Mouse (Mus musculus) megakaryocyte-erythroid progenitor cell, adult 5-6 weeks (primary cell): ENCODE results near the gene Marcks. TPM values are rescaled to one million over a fixed set of nuclear protein-coding genes. Genes with fewer than 3 reads are reported as not detected.
"Not testable (repeated sequence)": the region's sequence is repeated elsewhere in the genome, so short reads cannot be mapped to it uniquely, and the experiment has no call there.

Source experiments
- ATAC-seq: replicated peaks from 2 replicates; pipeline ENCODE4 v1.8.0; 2016; ENCODE audit warnings: mild to moderate bottlenecking, inconsistent platforms; ENCODE audit not compliant: severe bottlenecking, poor library complexity, low FRiP score, low TSS enrichment
- total RNA-seq, 2 experiments: library from RNA; stranded (forward) in 1 of 2; stranded (reverse) in 1 of 2; fragments of 200-1000, 215-1000 nt in 1 of 2; fragments of >200 nt in 1 of 2; fragmentation: Nextera tagmentation in 1 of 2; gene quantifications; 2 replicates each; pipeline ENCODE4 v1.2.3; 2014 to 2017

Marcks gene
- total RNA-seq, 2 experiments from 2014 or later = 2.0 to 2.2 TPM

DNA sequence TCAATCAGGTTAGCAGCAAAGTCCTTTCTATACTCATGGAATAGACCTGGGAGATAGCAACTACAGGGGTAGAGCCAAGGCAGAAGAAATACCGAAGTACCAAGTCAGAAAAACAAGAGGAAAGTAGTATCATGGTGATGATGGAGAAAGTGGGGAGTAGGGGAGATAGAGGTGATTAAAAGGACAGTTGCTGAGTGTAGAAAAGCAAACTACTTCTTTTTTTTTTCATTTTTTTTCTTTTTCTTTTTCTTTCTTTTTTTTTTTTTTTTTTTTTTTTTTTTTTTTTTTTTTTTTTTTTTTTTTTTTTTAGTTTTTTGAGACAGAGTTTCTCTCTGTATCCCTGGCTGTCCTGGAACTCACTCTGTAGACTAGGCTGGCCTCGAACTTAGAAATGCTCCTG, 54.6 kb downstream of the Marcks start:
- ATAC-seq = not testable (repeated sequence)

Other genes with a start within 250 kb of the Marcks start
- gene Hdac2, start 164.4 kb downstream of the Marcks start, total RNA-seq (2014; fragmentation: Nextera tagmentation) = 153 and 172 TPM in 2 replicates
- gene Hdac2, start 164.4 kb downstream of the Marcks start, total RNA-seq (2017) = 241 and 243 TPM in 2 replicates